Mouse (Mus musculus) spleen, postnatal 4 days (tissue): ENCODE measurements around the gene Hrct1.

Experiments
- DNase-seq, 2 experiments: peaks; one replicate each; pipeline ENCODE4 v3.0.0; 2022; ENCODE audit warnings: low spot score in 2 of 2

Gene Hrct1

GRCm38 (mm10) chr4:43726995-43727394 is at the start of gene Hrct1:
Gene Hrct1 (plus strand): TSS chr4:43727188.
- DNase-seq, result no peak

- DNase-seq, result no peak
Observed at GRCm38 (mm10) chr4:43678541-43678940, 48.4 kb upstream of the Hrct1 start.

DNA sequence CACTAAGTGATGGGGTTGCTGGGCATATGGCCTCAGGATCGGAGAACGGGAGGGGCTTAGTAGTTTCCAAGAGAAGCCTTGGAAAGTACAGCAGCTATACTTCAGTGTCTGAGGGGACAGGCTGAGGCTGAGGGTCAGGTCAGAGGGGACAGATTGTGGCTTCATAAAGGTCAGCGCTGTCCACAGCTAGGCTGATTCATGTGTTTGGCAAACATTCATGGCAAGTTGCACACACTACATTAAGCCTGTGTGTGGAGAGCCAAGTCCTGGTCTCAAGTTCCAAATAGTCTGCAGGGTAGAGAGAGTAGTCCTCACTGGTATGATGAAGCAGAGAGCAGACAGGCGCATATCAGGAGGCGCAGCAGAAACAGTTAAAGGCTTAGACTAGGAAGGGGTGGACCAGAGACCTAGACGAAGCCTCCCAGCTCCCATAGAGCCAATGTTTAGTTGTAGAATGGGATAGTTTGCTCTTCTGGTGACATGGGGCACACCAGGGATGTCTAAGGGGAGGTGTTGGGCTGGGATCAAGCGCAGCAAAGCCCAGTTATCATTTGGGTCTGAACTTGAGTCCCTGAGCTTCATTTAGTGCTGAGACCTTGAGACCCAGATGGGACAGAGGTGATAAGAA is 47.5 kb upstream of the Hrct1 start:
- no peak for DNase-seq

DNA sequence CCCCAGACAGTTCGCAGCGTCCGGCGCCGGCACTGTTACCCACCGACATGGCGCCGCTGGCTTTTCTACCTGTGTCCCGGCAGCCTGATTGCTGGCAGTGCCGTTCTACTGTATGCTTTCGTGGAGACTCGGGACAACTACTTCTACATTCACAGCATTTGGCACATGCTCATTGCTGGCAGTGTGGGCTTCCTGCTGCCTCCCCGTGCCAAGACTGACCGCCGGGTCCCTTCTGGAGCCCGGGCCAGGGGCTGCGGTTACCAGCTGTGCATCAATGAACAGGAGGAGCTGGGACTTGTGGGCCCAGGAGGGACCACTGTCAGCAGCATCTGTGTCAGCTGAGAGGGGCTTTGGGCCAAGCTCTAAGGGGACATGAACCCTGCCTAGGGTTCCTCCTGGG is 37.0 kb upstream of the Hrct1 start:
- DNase-seq, result no peak

GRCm38 (mm10) chr4:43691026-43691425 is 36.0 kb upstream of the Hrct1 start:
- DNase-seq, result no peak

DNA sequence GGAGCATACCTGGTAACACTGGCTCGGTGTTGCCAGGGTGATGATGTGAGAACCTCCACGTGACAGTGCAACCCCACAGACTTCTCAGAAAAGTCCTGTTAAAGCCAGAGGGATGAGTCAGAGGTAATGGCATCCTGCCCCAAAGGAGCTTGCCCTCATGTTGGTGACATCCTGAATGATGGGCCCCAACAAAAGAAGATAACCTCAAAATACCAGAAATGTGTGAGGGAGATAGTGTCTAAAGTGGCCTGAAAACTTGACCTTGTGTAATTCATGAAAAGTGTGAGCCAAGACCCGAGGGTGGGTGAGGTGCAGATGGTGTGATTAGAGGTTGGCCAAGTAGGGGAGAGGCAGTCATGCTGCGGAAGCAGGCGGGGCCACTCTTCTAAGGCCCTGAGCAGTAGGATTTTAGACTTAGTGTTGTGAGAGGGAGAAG is 33.2 kb upstream of the Hrct1 start:
- DNase-seq, result no peak

- DNase-seq, result no peak
Observed at GRCm38 (mm10) chr4:43694439-43695248, 32.3 kb upstream of the Hrct1 start.

DNA sequence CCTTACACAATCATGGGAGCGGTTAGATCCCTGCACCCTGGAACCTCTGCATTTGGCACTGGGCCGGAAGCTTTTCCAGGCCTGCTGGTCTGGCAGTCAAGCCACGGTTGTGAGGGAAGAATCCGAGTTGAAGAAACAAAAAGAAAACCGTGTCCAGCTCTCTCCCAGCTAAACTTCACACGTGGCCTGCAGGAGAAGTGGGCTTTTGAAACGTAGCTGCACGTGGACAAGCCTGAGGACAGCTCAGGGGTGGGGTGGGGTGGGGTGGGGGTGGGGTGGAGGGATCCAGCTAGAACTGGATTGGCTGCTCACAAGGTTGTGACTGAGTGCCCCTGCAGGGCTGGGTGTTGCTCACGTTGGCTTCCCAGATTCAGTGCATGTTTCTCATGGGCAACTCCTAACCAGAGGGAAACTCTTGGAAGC is 31.7 kb upstream of the Hrct1 start:
- no peak for DNase-seq

GRCm38 (mm10) chr4:43696561-43696960 is 30.4 kb upstream of the Hrct1 start:
- DNase-seq, result no peak

- DNase-seq, result no peak
Observed at GRCm38 (mm10) chr4:43700707-43701106, 26.3 kb upstream of the Hrct1 start, which contains the start of gene Olfr70. Gene Olfr70 (minus strand): TSS chr4:43700807.

- DNase-seq, result no peak
Observed at GRCm38 (mm10) chr4:43703439-43703838, 23.5 kb upstream of the Hrct1 start.

GRCm38 (mm10) chr4:43703851-43704250 is 23.1 kb upstream of the Hrct1 start:
- DNase-seq, result no peak

DNA sequence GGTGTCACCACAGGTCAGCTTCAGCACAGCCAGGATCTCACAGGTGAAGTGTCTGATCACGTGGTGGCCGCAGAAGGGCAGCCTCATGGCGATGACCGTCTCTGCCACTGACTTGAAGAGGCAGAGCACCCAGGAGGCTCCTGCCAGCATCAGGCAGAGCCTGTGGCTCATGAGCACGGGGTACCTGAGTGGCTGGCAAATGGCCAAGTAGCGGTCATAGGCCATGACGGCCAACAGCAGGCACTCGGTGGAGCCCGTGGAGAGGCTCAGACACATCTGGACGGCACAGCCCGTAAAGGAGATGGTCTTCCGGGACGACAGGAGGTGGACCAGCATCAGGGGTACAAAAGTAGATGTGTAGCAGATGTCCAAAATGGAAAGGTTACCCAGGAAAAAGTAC is 21.0 kb upstream of the Hrct1 start:
- no peak for DNase-seq

GRCm38 (mm10) chr4:43709869-43710268 is 17.1 kb upstream of the Hrct1 start, which contains the start of gene Olfr71:
Gene Olfr71 (minus strand): TSS chr4:43710255.
- no peak for DNase-seq

DNA sequence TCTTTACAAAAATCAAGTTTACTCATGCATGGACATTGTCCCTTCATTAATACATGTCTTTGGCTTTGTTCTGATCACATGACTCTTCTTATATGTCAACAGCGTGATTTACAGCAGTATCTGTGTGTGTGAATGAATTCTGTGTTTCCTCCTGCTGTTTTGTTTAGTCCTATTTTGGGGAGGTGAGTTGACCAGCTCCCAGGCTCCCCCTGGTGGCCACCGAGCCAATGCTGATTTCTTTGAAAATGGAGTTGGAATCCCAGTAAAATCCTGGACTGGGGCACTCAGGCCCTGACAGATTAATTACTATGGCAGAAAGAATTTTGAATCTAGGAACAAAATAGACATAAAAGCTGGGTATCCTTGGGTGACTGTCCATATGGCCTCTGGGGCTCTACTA is 15.2 kb upstream of the Hrct1 start:
- DNase-seq, result peak; percentile 65 to 89

DNA sequence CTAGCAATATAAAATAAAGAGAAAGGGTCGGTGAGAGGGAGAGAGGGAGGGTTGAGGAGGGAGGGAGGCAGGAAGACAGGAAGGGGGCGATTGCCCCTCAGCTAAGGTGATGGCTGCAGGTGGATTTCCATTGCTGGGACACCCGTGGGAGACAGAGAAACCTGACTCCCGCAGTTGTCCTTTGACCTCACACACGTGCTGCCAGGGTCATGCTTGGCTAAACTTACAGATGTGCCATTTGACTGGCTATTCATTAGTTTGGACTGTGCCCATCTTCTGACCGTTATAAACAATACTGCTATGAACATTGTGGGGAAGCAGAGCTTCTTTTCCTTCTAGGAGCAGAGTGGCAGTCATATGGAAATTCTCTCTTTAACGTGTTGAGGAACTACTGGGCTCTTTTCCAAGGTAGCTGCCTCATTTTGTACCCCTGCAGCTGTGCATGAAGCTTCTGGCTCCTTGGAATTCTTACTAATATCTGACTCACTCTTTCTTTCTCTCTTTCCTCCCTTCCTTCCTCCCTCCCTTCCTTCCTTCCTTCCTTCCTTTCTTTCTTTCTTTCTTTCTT is 13.3 kb upstream of the Hrct1 start:
- no peak for DNase-seq

DNA sequence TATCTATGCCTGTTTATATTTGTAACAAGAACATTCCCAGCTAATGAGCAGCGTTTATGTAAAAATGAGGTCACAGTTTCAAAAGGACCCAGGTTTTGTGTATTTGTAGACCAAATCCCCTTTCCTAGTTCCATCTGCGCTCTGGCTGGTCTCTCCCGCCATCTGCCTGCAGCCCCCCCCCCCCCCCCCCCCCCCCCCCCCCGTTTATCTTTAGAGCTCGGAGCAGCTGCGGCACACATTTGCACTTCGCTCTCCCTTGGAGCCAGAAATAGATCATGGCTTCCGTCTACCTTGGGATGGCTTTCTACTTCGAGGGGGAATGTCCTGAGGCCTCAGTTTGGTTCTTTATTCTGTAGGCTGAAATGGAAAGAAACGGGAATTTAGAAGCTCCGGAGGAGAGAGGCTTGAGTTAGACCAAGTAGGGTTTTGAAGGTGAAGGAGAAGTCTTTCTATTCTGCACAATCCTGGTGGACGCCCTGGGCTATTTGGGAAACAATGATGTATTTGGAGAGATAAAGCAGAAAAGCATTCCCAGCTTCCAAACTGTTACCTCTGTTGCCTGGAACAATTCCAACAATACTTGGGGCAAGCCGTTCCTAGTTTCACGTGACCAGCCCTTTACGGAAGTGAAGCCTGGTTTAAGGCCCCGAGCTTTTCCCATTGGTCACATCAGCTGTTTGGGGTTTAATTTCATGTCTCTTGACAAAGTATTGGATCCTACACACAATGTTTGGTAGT is 6.3 kb upstream of the Hrct1 start:
- no peak for DNase-seq

DNA sequence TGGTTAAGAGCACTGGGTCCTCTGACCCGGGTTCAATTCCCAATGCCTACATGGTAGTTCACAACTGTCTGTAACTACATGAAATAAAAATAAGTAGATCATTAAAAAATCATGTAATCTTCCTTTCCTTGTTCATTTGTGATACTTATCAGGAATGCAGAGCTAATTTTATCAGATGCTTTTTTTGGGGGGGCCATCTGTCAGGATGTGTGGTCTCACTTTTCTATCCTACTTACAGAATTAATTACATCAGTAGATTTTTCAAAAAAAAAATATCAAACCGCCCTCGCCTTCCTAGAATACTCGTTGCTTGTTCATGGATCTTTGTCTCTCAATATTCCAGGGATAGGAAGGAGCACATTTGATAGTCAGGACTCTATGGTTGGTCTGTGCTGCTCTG is 4.8 kb upstream of the Hrct1 start:
- DNase-seq, result no peak

GRCm38 (mm10) chr4:43724764-43725163 is 2.2 kb upstream of the Hrct1 start:
- DNase-seq, result no peak

DNA sequence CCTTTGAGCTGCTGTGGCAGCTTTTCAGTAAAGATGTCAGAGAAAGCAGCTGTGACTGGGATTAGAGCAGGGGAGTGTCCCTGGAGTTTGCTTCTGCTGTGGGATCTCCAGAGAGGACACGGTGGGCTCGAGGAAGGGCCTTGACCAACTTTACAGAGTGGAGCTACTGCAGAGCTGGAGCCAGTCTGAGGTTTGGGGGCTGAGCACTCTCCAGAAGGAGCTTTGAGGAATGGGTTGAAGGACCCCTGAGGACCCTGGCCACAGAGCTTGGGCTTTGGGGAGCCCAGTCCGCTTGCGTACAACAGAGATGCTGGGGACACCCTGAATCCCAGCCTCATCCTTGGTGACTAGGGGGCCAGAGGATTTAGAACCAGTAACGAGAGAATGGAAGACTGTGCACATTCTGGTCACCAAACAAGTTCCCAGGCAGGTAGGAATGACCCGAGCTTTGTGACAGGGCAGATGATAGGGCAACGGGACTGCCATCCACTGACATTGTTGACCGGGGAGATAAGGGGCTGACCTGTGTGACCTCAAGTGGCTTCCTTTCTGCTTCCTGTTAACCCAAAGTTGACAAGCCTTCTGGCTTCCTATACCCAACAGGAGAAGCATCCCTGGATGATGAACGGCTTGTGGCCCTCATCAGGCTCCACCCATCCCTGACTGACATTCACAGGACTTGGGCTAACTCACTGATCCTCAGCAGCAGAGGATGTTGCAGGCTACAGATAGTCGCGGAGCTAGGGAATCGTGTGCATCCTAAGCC is 577 bp upstream of the Hrct1 start:
- DNase-seq, result no peak
